Mouse (Mus musculus): ENCODE measurements around the gene Stat2.

DNA sequence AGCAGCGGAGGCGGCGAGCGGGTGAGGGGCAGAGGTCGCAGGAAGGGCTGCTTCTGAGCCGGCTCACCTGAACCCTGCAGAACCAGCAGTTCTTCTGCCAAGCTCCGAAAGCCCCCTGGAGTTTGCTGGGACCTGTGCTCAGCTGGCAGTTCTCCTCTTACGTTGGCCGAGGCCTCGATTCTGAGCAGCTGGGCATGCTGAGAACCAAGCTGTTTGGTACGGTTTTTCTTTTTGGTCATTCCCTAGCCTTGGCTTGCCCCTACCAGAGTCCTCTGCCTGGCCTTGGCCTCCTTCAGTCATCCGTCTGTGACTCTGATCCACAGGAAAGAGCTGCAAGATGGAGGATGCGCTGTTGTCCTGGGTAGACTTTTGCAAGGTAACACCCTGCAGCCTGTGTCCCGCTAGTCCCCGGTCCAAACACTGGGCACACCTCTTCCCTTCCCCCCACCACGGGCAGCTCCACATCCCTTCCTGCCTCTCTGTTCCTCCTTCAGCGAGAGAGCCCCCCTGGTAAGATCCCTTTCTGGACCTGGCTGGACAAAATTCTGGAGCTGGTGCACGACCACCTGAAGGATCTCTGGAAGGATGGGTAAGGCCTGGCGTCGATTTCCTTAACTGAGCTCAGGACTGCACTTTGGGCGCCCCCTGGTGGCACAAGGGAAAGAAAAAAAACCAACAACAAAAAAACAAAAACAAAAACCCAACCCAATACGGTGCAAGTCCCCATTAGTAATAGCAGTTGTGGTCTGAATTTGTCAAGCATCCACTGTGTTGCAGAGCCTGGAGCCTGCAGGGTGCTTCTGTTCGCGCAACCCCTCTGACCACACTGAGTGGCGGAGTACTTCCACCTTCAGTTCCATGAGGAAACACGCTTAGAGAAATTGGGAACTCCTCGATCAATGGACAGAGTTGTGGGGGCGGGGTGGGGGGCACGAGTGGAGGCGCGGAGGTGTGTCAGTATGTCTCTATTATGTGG lies 13.5 kb downstream of the Stat2 start:
- TF ChIP-seq CTCF (IDR thresholded peaks at IDR 0.05; ENCODE audit: borderline replicate concordance, insufficient read depth, low read length) (0 out of 2 replicates have a peak, but pooled peaks have one; percentile 26), POLR2A (IDR thresholded peaks at IDR 0.05; ENCODE audit: low read depth, low read length) (no peak)

Data from embryonic fibroblast, embryonic 13.5 days (primary cell).